9 mouse cellular contexts compared by ENCODE assay signal in the genomic region with DNA sequence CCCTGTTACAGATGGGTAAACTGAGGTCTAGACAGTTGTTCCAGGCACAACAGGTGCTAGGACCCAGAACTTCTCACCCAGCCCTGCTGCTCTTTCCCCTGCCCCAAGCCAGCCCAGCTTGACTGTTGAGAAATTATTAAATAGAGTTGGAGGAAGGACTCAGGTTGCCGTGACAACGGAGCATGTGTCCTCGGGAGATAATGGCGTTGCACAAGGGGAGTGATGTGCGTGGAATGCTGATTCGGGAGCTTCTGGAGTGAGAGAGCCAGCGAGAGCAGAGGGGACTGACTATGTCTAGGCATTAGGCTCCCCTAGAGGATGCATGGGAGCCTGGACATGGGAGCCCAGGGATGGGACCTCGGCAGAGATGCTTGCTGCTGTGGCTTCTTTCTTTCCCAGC. TPM values are rescaled to one million over a fixed set of nuclear protein-coding genes. Genes with fewer than 3 reads are reported as not detected.
DNase-seq lines count a peak whose midpoint lies in the region; ATAC-seq lines count a peak whose summit lies in the region.
"Had no signal": no experiment of that assay in that cellular context is flagged by ENCODE, and none has a peak within 500 bp of the region (broad histone marks: within the 10 kb centered on the region; RNA-seq: fewer than 3 reads in every experiment).

No protein-coding gene starts in this region.

- H3K27ac ChIP-seq in forebrain, embryonic 15.5 days (replicated peaks): peak overlapping the region; percentile 91
- H3K27ac ChIP-seq in neural tube, embryonic 12.5 days: peak overlapping the region; percentile 47
- H3K27ac ChIP-seq: macrophage had no signal

- no peaks in the 10 kb centered on the region for H3K36me3 ChIP-seq in forebrain, embryonic 15.5 days
- no peaks in the 10 kb centered on the region for H3K36me3 ChIP-seq in neural tube, embryonic 12.5 days

- H3K9me3 ChIP-seq in forebrain, embryonic 15.5 days: no peaks in the 10 kb centered on the region
- H3K9me3 ChIP-seq in neural tube, embryonic 12.5 days: no peaks in the 10 kb centered on the region

- H3K4me3 ChIP-seq in forebrain, embryonic 15.5 days: no peak overlapping the region
- no peak overlapping the region for H3K4me3 ChIP-seq in neural tube, embryonic 12.5 days

- DNase-seq in cerebellum, adult 9-11 months: peak; percentile 53
- DNase-seq in layer of hippocampus, postnatal 10 days (ENCODE audit: low spot score in 2 of 2): peak; percentile 84 to 87
- no peak for DNase-seq in gastrocnemius, postnatal 36 days
- no peak for DNase-seq in kidney, postnatal 4 days
- DNase-seq in ovary, postnatal 36 days (ENCODE audit: low spot score): no peak
- no peak for DNase-seq in adrenal gland, adult 8-10 months

- H3K4me2 ChIP-seq in forebrain, embryonic 15.5 days (replicated peaks): peak overlapping the region; percentile 30
- peak overlapping the region; percentile 38 for H3K4me2 ChIP-seq in neural tube, embryonic 12.5 days (replicated peaks)

- ATAC-seq in forebrain, embryonic 15.5 days (replicated peaks): peak; percentile 68
- ATAC-seq in neural tube, embryonic 12.5 days (ENCODE audit: low FRiP score, low read depth): peak; percentile 91

- intact Hi-C loops in gastrocnemius, postnatal 36 days (cut with DNase I): no loop called here

- H3K4me1 ChIP-seq in forebrain, embryonic 15.5 days: peaks cover 97% of the 10 kb centered on the region
- H3K4me1 ChIP-seq in neural tube, embryonic 12.5 days: peaks cover 56% of the 10 kb centered on the region

- no peaks in the 10 kb centered on the region for H3K27me3 ChIP-seq in forebrain, embryonic 15.5 days
- 0 out of 2 replicates have a peak, but pooled peaks cover 9% of the 10 kb centered on the region for H3K27me3 ChIP-seq in neural tube, embryonic 12.5 days (replicated peaks)

- 10% methylated on average over 8 of the region's 8 CpGs for WGBS in forebrain, embryonic 15.5 days
- WGBS in neural tube, embryonic 12.5 days: 18% methylated on average over 8 of the region's 8 CpGs

- no peak overlapping the region for H3K9ac ChIP-seq in forebrain, embryonic 15.5 days (replicated peaks)
- no peak overlapping the region for H3K9ac ChIP-seq in neural tube, embryonic 12.5 days

RNA-seq across cellular contexts. Expression of gene Slc6a1, which starts 7.7 kb away (rescaled TPM):
- 98.4 and 99.8 TPM in 2 replicates for polyA plus RNA-seq in forebrain, embryonic 15.5 days (2015; fragmentation: Nextera tagmentation; extraction: Ambion mirVana)
- 100 to 1,000 TPM; 307 to 331 TPM for total RNA-seq in layer of hippocampus, postnatal 10 days (2021)
- 32.4 and 35.4 TPM in 2 replicates for polyA plus RNA-seq in neural tube, embryonic 12.5 days (2016; fragmentation: Nextera tagmentation; extraction: Ambion mirVana)
- under 1 TPM; 0.20 to 0.54 TPM for total RNA-seq in gastrocnemius, postnatal 36 days (2021)
- under 1 TPM; 0.17 to 0.38 (median 0.26) TPM for total RNA-seq in adrenal gland, adult 8-10 months (2022)
- polyA plus RNA-seq: macrophage had no signal

Comparison
In these comparisons a context has a peak if more than half of its experiments do, and no peak if none do; other contexts are left out.
1. DNase-seq: peak in cerebellum, adult 9-11 months (single experiment) and layer of hippocampus, postnatal 10 days (2 of 2); none in gastrocnemius, postnatal 36 days (0 of 2), kidney, postnatal 4 days (0 of 2), ovary, postnatal 36 days (single experiment) and adrenal gland, adult 8-10 months (single experiment).
2. RNA of gene Slc6a1, which starts 7.7 kb away (total RNA-seq): 307 to 331 TPM in layer of hippocampus, postnatal 10 days; 0.20 to 0.54 TPM in gastrocnemius, postnatal 36 days and 0.17 to 0.38 TPM in adrenal gland, adult 8-10 months; every median in the first group is over 100 times any median in the second.